Mouse (Mus musculus) monocyte, adult 59 days (primary cell): ENCODE measurements around the gene Olfr883. TPM values are rescaled to one million over a fixed set of nuclear protein-coding genes. Genes with fewer than 3 reads are reported as not detected.

ENCODE experiments used
- total RNA-seq, 2 experiments: library from RNA; stranded (reverse); gene quantifications; one replicate each; pipeline ENCODE4 v1.2.4; 2023

Olfr883 gene
- total RNA-seq: not detected

GRCm38 (mm10) chr9:38025508-38025907 is at the start of gene Olfr883:
TSS of gene Olfr883 (plus strand) at chr9:38025808.

DNA sequence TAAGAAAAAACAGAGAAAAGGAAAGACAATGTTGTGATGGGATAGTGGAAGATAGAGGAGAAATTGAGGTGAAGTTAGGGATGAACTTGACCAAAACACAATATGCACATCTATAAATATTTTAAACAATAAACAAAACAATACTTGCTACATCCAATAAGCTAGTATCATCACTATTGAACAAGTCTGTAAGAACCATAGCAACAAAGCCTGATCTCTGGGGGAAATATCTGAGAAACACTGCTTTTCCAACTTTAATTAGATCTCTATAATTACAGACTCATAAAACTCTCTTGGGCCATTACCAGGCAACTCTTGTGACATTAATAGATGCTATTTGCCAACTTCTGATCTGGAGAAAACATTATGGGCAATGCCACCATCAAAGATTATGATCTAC is 34.1 kb upstream of the Olfr883 start, which contains the start of gene Olfr881:
TSS of gene Olfr881 (plus strand) at position 301 of the 400 bp plus-strand sequence.

DNA sequence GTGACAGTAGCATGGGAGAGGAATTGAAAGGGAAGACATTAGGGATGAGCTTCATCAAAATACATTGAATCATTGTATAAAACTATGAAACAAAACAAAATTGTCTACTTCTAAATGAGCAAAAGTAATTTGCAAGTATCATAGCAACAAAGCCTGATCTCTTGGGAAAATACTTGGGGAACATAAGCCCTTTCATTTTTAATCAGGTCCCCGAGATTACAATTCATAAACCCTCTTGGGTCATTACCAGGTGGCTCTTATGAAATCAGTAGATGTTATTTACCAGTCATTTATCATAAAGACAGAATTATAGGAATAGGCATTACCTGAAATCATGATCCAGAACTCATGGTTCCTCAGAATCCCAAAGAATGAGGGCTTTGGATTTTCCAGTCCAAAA is 20.6 kb downstream of the Olfr883 start, which contains the start of gene Olfr884:
TSS of gene Olfr884 (plus strand) at position 301 of the 400 bp plus-strand sequence.

GRCm38 (mm10) chr9:38061022-38061421 is 35.4 kb downstream of the Olfr883 start, which contains the start of gene Olfr885:
TSS of gene Olfr885 (plus strand) at chr9:38061322.

Other genes starting within 250 kb of the Olfr883 start
- gene Olfr876, start 222.8 kb upstream of the Olfr883 start, total RNA-seq: not detected
- gene Olfr877, start 171.5 kb upstream of the Olfr883 start, total RNA-seq: not detected
- gene Olfr145, start 129.1 kb upstream of the Olfr883 start, total RNA-seq: not detected
- not detected for gene Olfr878, start 108.0 kb upstream of the Olfr883 start, total RNA-seq
- not detected for gene Olfr881, start 34.0 kb upstream of the Olfr883 start, total RNA-seq
- gene Olfr884, start 20.7 kb downstream of the Olfr883 start, total RNA-seq: not detected
- not detected for gene Olfr885, start 35.5 kb downstream of the Olfr883 start, total RNA-seq
- gene Olfr887, start 58.3 kb downstream of the Olfr883 start, total RNA-seq: not detected
- not detected for gene Olfr888, start 82.3 kb downstream of the Olfr883 start, total RNA-seq
- not detected for gene Olfr889, start 89.4 kb downstream of the Olfr883 start, total RNA-seq
- gene Olfr890, start 116.7 kb downstream of the Olfr883 start, total RNA-seq: not detected
- not detected for gene Olfr891, start 155.0 kb downstream of the Olfr883 start, total RNA-seq
- not detected for gene Olfr893, start 182.6 kb downstream of the Olfr883 start, total RNA-seq
- gene Olfr894, start 192.2 kb downstream of the Olfr883 start, total RNA-seq: not detected
- gene Olfr143, start 227.0 kb downstream of the Olfr883 start, total RNA-seq: not detected
- gene Olfr895, start 242.0 kb downstream of the Olfr883 start, total RNA-seq: not detected